Mouse (Mus musculus): ENCODE measurements around the gene Thap7.

Thap7 gene

GRCm38 (mm10) chr16:17488478-17489468 is 42.2 kb downstream of the Thap7 start:
- peak; percentile 34 for DNase-seq (ENCODE audit: low read depth)

GRCm38 (mm10) chr16:17486505-17486904 is 44.4 kb downstream of the Thap7 start:
- DNase-seq (ENCODE audit: low read depth), result peak; percentile 31

- no peak for DNase-seq (ENCODE audit: low read depth)
Observed at GRCm38 (mm10) chr16:17481465-17481864, 49.5 kb downstream of the Thap7 start.

- no peak for DNase-seq (ENCODE audit: low read depth)
Observed at GRCm38 (mm10) chr16:17478331-17478943, 52.5 kb downstream of the Thap7 start.
